Mouse (Mus musculus): ENCODE results near the gene Slc12a1. TPM values are rescaled to one million over a fixed set of nuclear protein-coding genes. Genes with fewer than 3 reads are reported as not detected.

Slc12a1 gene
- total and polyA plus RNA-seq, 3 experiments = 0.04 to 0.05 TPM; not detected in 1

- dilution Hi-C loops (cut with MboI; ENCODE audit: extremely low pct_ligation_motif_present, extremely low pct_unique_long_range_greater_than_20kb, low sequenced_read_pairs) (no loop called here), in situ Hi-C loops (cut with MboI; ENCODE audit: low pct_ligation_motif_present, low pct_unique_long_range_greater_than_20kb, low sequenced_read_pairs) (no loop called here)
- TF ChIP-seq NRF1 (IDR thresholded peaks at IDR 0.05; ENCODE audit: low read depth, low read length) (no peak), SIN3A (IDR thresholded peaks at IDR 0.05; ENCODE audit: low read length) (no peak), CTCF (conservative IDR thresholded peaks at IDR 0.05 in 1 of 2, IDR thresholded peaks at IDR 0.05 in 1 of 2; ENCODE audit: low read depth in 2 of 2, low read length in 2 of 2) (peak in 1 of 2 experiments; percentile 11; a peak in 1 of 4 replicates)
- H3K36me3 ChIP-seq (replicated peaks in 1 of 2; ENCODE audit: control insufficient read depth in 1 of 2, insufficient read depth in 1 of 2, low read length in 1 of 2) = no peaks in the 10 kb centered on the region
- H3K4me3 ChIP-seq (replicated peaks in 1 of 3; ENCODE audit: low read depth in 2 of 3, low read length in 2 of 3, poor library complexity in 1 of 3) = no peak overlapping the region
- H3K4me2 ChIP-seq (ENCODE audit: insufficient read depth, low read depth, poor library complexity, severe bottlenecking) = no peak overlapping the region
- no peaks in the 10 kb centered on the region for H3K4me1 ChIP-seq (ENCODE audit: control insufficient read depth in 1 of 2, insufficient read depth in 2 of 2)
- H3K27me3 ChIP-seq (replicated peaks) = no peaks in the 10 kb centered on the region
- no peak for DNase-seq (ENCODE audit: extremely low read depth)
- H3K9me3 ChIP-seq (replicated peaks; ENCODE audit: low read length) = no peaks in the 10 kb centered on the region
- no peak overlapping the region for H3K9ac ChIP-seq (ENCODE audit: insufficient read depth, low read depth)
- no peaks in the 10 kb centered on the region for H3K79me2 ChIP-seq (replicated peaks; ENCODE audit: control insufficient read depth, extremely low read depth, insufficient read depth, poor library complexity, severe bottlenecking)
- no peak overlapping the region for H3K27ac ChIP-seq (ENCODE audit: insufficient read depth, low read depth)
These were observed 3.2 kb downstream of the Slc12a1 start for GRCm38 (mm10) chr2:125155504-125155903.

GRCm38 (mm10) chr2:125162012-125162470, 9.7 kb downstream of the Slc12a1 start:
- no peak overlapping the region for H3K4me3 ChIP-seq (replicated peaks in 1 of 3; ENCODE audit: low read depth in 2 of 3, low read length in 2 of 3, poor library complexity in 1 of 3)
- H3K79me2 ChIP-seq (replicated peaks; ENCODE audit: control insufficient read depth, extremely low read depth, insufficient read depth, poor library complexity, severe bottlenecking) = no peaks in the 10 kb centered on the region
- no peak overlapping the region for H3K27ac ChIP-seq (ENCODE audit: insufficient read depth, low read depth)
- dilution Hi-C loops (cut with MboI; ENCODE audit: extremely low pct_ligation_motif_present, extremely low pct_unique_long_range_greater_than_20kb, low sequenced_read_pairs) = no loop called here
- no peaks in the 10 kb centered on the region for H3K9me3 ChIP-seq (replicated peaks; ENCODE audit: low read length)
- DNase-seq (ENCODE audit: extremely low read depth) = no peak
- H3K9ac ChIP-seq (ENCODE audit: insufficient read depth, low read depth) = no peak overlapping the region
- H3K4me2 ChIP-seq (ENCODE audit: insufficient read depth, low read depth, poor library complexity, severe bottlenecking) = no peak overlapping the region
- no peak for TF ChIP-seq JUN (IDR thresholded peaks at IDR 0.05; ENCODE audit: insufficient read depth, low read depth, low read length)
- TF ChIP-seq SMC3 (IDR thresholded peaks at IDR 0.05; ENCODE audit: low read depth, low read length) = no peak
- in situ Hi-C loops (cut with MboI; ENCODE audit: low pct_ligation_motif_present, low pct_unique_long_range_greater_than_20kb, low sequenced_read_pairs) = no loop called here
- no peaks in the 10 kb centered on the region for H3K4me1 ChIP-seq (ENCODE audit: control insufficient read depth in 1 of 2, insufficient read depth in 2 of 2)
- H3K27me3 ChIP-seq (replicated peaks) = no peaks in the 10 kb centered on the region
- no peaks in the 10 kb centered on the region for H3K36me3 ChIP-seq (replicated peaks in 1 of 2; ENCODE audit: control insufficient read depth in 1 of 2, insufficient read depth in 1 of 2, low read length in 1 of 2)

- Histone ChIP-seq H3K27me3 (replicated peaks) (no peaks in the 10 kb centered on the region), H3K9me3 (replicated peaks; ENCODE audit: low read length) (no peaks in the 10 kb centered on the region), H3K79me2 (replicated peaks; ENCODE audit: control insufficient read depth, extremely low read depth, insufficient read depth, poor library complexity, severe bottlenecking) (no peaks in the 10 kb centered on the region), H3K9ac (ENCODE audit: insufficient read depth, low read depth) (no peak overlapping the region), H3K27ac (ENCODE audit: insufficient read depth, low read depth) (no peak overlapping the region), H3K4me3 (replicated peaks in 1 of 3; ENCODE audit: low read depth in 2 of 3, low read length in 2 of 3, poor library complexity in 1 of 3) (no peak overlapping the region), H3K4me1 (ENCODE audit: control insufficient read depth in 1 of 2, insufficient read depth in 2 of 2) (no peaks in the 10 kb centered on the region), H3K36me3 (replicated peaks in 1 of 2; ENCODE audit: control insufficient read depth in 1 of 2, insufficient read depth in 1 of 2, low read length in 1 of 2) (no peaks in the 10 kb centered on the region), H3K4me2 (ENCODE audit: insufficient read depth, low read depth, poor library complexity, severe bottlenecking) (no peak overlapping the region)
- TF ChIP-seq SIN3A (IDR thresholded peaks at IDR 0.05; ENCODE audit: low read length) = no peak
- TF ChIP-seq SMC3 (IDR thresholded peaks at IDR 0.05; ENCODE audit: low read depth, low read length) = no peak
- no peak for TF ChIP-seq USF1 (IDR thresholded peaks at IDR 0.05; ENCODE audit: low read depth, low read length)
- TF ChIP-seq CHD1 (IDR thresholded peaks at IDR 0.05; ENCODE audit: low read depth, low read length) = no peak
- no peak for TF ChIP-seq CHD2 (IDR thresholded peaks at IDR 0.05; ENCODE audit: low read length)
- TF ChIP-seq NELFE (IDR thresholded peaks at IDR 0.05; ENCODE audit: low read depth, low read length) = no peak
- TF ChIP-seq EP300 (IDR thresholded peaks at IDR 0.05; ENCODE audit: low read length) = no peak
- no peak for TF ChIP-seq POLR2AphosphoS2 (IDR thresholded peaks at IDR 0.05; ENCODE audit: low read depth, low read length)
- no peak for TF ChIP-seq ZNF384 (IDR thresholded peaks at IDR 0.05; ENCODE audit: low read depth, low read length)
- TF ChIP-seq E2F4 (IDR thresholded peaks at IDR 0.05; ENCODE audit: insufficient replicate concordance, low read depth, low read length) = no peak
- no peak for TF ChIP-seq PAX5 (IDR thresholded peaks at IDR 0.05; ENCODE audit: low read length)
- no peak for TF ChIP-seq BHLHE40 (IDR thresholded peaks at IDR 0.05; ENCODE audit: low read depth, low read length)
- no peak for TF ChIP-seq POLR2A (IDR thresholded peaks at IDR 0.05; ENCODE audit: low read depth, low read length)
- no peak for TF ChIP-seq MAZ (IDR thresholded peaks at IDR 0.05; ENCODE audit: low read depth, low read length)
- no peak for TF ChIP-seq ELF1 (IDR thresholded peaks at IDR 0.05; ENCODE audit: low read depth, low read length)
- TF ChIP-seq JUN (IDR thresholded peaks at IDR 0.05; ENCODE audit: insufficient read depth, low read depth, low read length) = no peak
- TF ChIP-seq ZC3H11A (IDR thresholded peaks at IDR 0.05; ENCODE audit: low read depth, low read length) = no peak
- TF ChIP-seq NRF1 (IDR thresholded peaks at IDR 0.05; ENCODE audit: low read depth, low read length) = no peak
- no peak for TF ChIP-seq MYC (IDR thresholded peaks at IDR 0.05; ENCODE audit: low read depth, low read length)
- in situ Hi-C loops (cut with MboI; ENCODE audit: low pct_ligation_motif_present, low pct_unique_long_range_greater_than_20kb, low sequenced_read_pairs) (no loop called here), dilution Hi-C loops (cut with MboI; ENCODE audit: extremely low pct_ligation_motif_present, extremely low pct_unique_long_range_greater_than_20kb, low sequenced_read_pairs) (no loop called here)
- DNase-seq (ENCODE audit: extremely low read depth) = no peak
These were observed 26.0 kb downstream of the Slc12a1 start for GRCm38 (mm10) chr2:125178225-125178798.

Data from CH12.LX (cell line).